Mouse (Mus musculus): Measurements from ENCODE around the gene Mcf2l. TPM values are rescaled to one million over a fixed set of nuclear protein-coding genes. Genes with fewer than 3 reads are reported as not detected.

Gene Mcf2l
- polyA plus RNA-seq, 1 experiment from 2014 or later, result 163 TPM

- Histone ChIP-seq H3K4me2 (ENCODE audit: low read length) (no peak overlapping the region), H3K27ac (ENCODE audit: low read length) (no peak overlapping the region), H3K27me3 (replicated peaks; ENCODE audit: control insufficient read depth, insufficient read depth, low read length) (no peaks in the 10 kb centered on the region), H3K9me3 (ENCODE audit: control insufficient read depth, low read length) (no peaks in the 10 kb centered on the region), H3K9ac (replicated peaks; ENCODE audit: low read depth, low read length) (no peak overlapping the region), H3K4me3 (replicated peaks; ENCODE audit: low read length) (no peak overlapping the region), H3K36me3 (ENCODE audit: control insufficient read depth, insufficient read depth) (peaks cover 4% of the 10 kb centered on the region), H3K4me1 (replicated peaks; ENCODE audit: control insufficient read depth, insufficient read depth, low read length) (no peaks in the 10 kb centered on the region)
- no peak for ATAC-seq
- WGBS, result 71% methylated on average over 8 of the region's 8 CpGs
These were observed 114.0 kb downstream of the Mcf2l start for GRCm38 (mm10) chr8:12987571-12987970.

GRCm38 (mm10) chr8:12988722-12989430, 115.3 kb downstream of the Mcf2l start:
- H3K27ac ChIP-seq (ENCODE audit: low read length), result no peak overlapping the region
- no peaks in the 10 kb centered on the region for H3K4me1 ChIP-seq (replicated peaks; ENCODE audit: control insufficient read depth, insufficient read depth, low read length)
- 81% methylated on average over 13 of the region's 13 CpGs for WGBS
- no peaks in the 10 kb centered on the region for H3K9me3 ChIP-seq (ENCODE audit: control insufficient read depth, low read length)
- H3K27me3 ChIP-seq (replicated peaks; ENCODE audit: control insufficient read depth, insufficient read depth, low read length), result no peaks in the 10 kb centered on the region
- ATAC-seq, result no peak
- peaks cover 5% of the 10 kb centered on the region for H3K36me3 ChIP-seq (ENCODE audit: control insufficient read depth, insufficient read depth)
- H3K4me2 ChIP-seq (ENCODE audit: low read length), result no peak overlapping the region
- no peak overlapping the region for H3K9ac ChIP-seq (replicated peaks; ENCODE audit: low read depth, low read length)
- no peak overlapping the region for H3K4me3 ChIP-seq (replicated peaks; ENCODE audit: low read length)

- Histone ChIP-seq H3K9me3 (ENCODE audit: control insufficient read depth, low read length) (no peaks in the 10 kb centered on the region), H3K4me3 (replicated peaks; ENCODE audit: low read length) (no peak overlapping the region), H3K27ac (ENCODE audit: low read length) (no peak overlapping the region), H3K36me3 (ENCODE audit: control insufficient read depth, insufficient read depth) (peaks cover 9% of the 10 kb centered on the region), H3K4me1 (replicated peaks; ENCODE audit: control insufficient read depth, insufficient read depth, low read length) (peaks cover 2% of the 10 kb centered on the region; the same call in 1 of the 2 replicates), H3K9ac (replicated peaks; ENCODE audit: low read depth, low read length) (no peak overlapping the region), H3K27me3 (replicated peaks; ENCODE audit: control insufficient read depth, insufficient read depth, low read length) (no peaks in the 10 kb centered on the region), H3K4me2 (ENCODE audit: low read length) (no peak overlapping the region)
- no peak for ATAC-seq
- 83% methylated on average over 10 of the region's 10 CpGs for WGBS
These were observed 117.8 kb downstream of the Mcf2l start for GRCm38 (mm10) chr8:12991411-12991810.

GRCm38 (mm10) chr8:12994468-12994867, 120.9 kb downstream of the Mcf2l start:
- H3K4me3 ChIP-seq (replicated peaks; ENCODE audit: low read length), result no peak overlapping the region
- H3K36me3 ChIP-seq (ENCODE audit: control insufficient read depth, insufficient read depth), result peaks cover 16% of the 10 kb centered on the region
- no peak overlapping the region for H3K27ac ChIP-seq (ENCODE audit: low read length)
- no peaks in the 10 kb centered on the region for H3K27me3 ChIP-seq (replicated peaks; ENCODE audit: control insufficient read depth, insufficient read depth, low read length)
- no peak for ATAC-seq
- 85% methylated on average over 5 of the region's 5 CpGs for WGBS
- no peaks in the 10 kb centered on the region for H3K9me3 ChIP-seq (ENCODE audit: control insufficient read depth, low read length)
- no peak overlapping the region for H3K9ac ChIP-seq (replicated peaks; ENCODE audit: low read depth, low read length)
- peaks cover 2% of the 10 kb centered on the region; the same call in 1 of the 2 replicates for H3K4me1 ChIP-seq (replicated peaks; ENCODE audit: control insufficient read depth, insufficient read depth, low read length)
- no peak overlapping the region for H3K4me2 ChIP-seq (ENCODE audit: low read length)

- H3K27ac ChIP-seq (ENCODE audit: low read length), result no peak overlapping the region
- H3K4me2 ChIP-seq (ENCODE audit: low read length), result no peak overlapping the region
- H3K27me3 ChIP-seq (replicated peaks; ENCODE audit: control insufficient read depth, insufficient read depth, low read length), result no peaks in the 10 kb centered on the region
- H3K9ac ChIP-seq (replicated peaks; ENCODE audit: low read depth, low read length), result no peak overlapping the region
- H3K9me3 ChIP-seq (ENCODE audit: control insufficient read depth, low read length), result no peaks in the 10 kb centered on the region
- H3K36me3 ChIP-seq (ENCODE audit: control insufficient read depth, insufficient read depth), result peaks cover 19% of the 10 kb centered on the region
- peaks cover 2% of the 10 kb centered on the region; the same call in 1 of the 2 replicates for H3K4me1 ChIP-seq (replicated peaks; ENCODE audit: control insufficient read depth, insufficient read depth, low read length)
- ATAC-seq, result no peak
- 40% methylated on average over 5 of the region's 5 CpGs for WGBS
- no peak overlapping the region for H3K4me3 ChIP-seq (replicated peaks; ENCODE audit: low read length)
These were observed 121.9 kb downstream of the Mcf2l start for GRCm38 (mm10) chr8:12995481-12995880.

- ATAC-seq, result no peak
- Histone ChIP-seq H3K27ac (ENCODE audit: low read length) (no peak overlapping the region), H3K9me3 (ENCODE audit: control insufficient read depth, low read length) (no peaks in the 10 kb centered on the region), H3K36me3 (ENCODE audit: control insufficient read depth, insufficient read depth) (peaks cover 33% of the 10 kb centered on the region), H3K4me3 (replicated peaks; ENCODE audit: low read length) (no peak overlapping the region), H3K9ac (replicated peaks; ENCODE audit: low read depth, low read length) (no peak overlapping the region), H3K4me1 (replicated peaks; ENCODE audit: control insufficient read depth, insufficient read depth, low read length) (peaks cover 2% of the 10 kb centered on the region; the same call in 1 of the 2 replicates), H3K27me3 (replicated peaks; ENCODE audit: control insufficient read depth, insufficient read depth, low read length) (no peaks in the 10 kb centered on the region), H3K4me2 (ENCODE audit: low read length) (no peak overlapping the region)
- 74% methylated on average over 8 of the region's 8 CpGs for WGBS
These were observed 123.2 kb downstream of the Mcf2l start for GRCm38 (mm10) chr8:12996831-12997275.

- H3K27me3 ChIP-seq (replicated peaks; ENCODE audit: control insufficient read depth, insufficient read depth, low read length), result no peaks in the 10 kb centered on the region
- H3K4me3 ChIP-seq (replicated peaks; ENCODE audit: low read length), result no peak overlapping the region
- H3K4me1 ChIP-seq (replicated peaks; ENCODE audit: control insufficient read depth, insufficient read depth, low read length), result peaks cover 2% of the 10 kb centered on the region; the same call in 1 of the 2 replicates
- no peak overlapping the region for H3K27ac ChIP-seq (ENCODE audit: low read length)
- H3K36me3 ChIP-seq (ENCODE audit: control insufficient read depth, insufficient read depth), result peaks cover 45% of the 10 kb centered on the region
- no peak overlapping the region for H3K9ac ChIP-seq (replicated peaks; ENCODE audit: low read depth, low read length)
- no peaks in the 10 kb centered on the region for H3K9me3 ChIP-seq (ENCODE audit: control insufficient read depth, low read length)
- WGBS, result 89% methylated on average over 7 of the region's 8 CpGs
- no peak for ATAC-seq
- no peak overlapping the region for H3K4me2 ChIP-seq (ENCODE audit: low read length)
These were observed 124.7 kb downstream of the Mcf2l start for GRCm38 (mm10) chr8:12998331-12998730.

GRCm38 (mm10) chr8:12999793-13000192, 126.2 kb downstream of the Mcf2l start:
- Histone ChIP-seq H3K36me3 (ENCODE audit: control insufficient read depth, insufficient read depth) (peaks cover 51% of the 10 kb centered on the region), H3K4me2 (ENCODE audit: low read length) (no peak overlapping the region), H3K9me3 (ENCODE audit: control insufficient read depth, low read length) (no peaks in the 10 kb centered on the region), H3K4me1 (replicated peaks; ENCODE audit: control insufficient read depth, insufficient read depth, low read length) (peaks cover 2% of the 10 kb centered on the region; the same call in 1 of the 2 replicates), H3K27me3 (replicated peaks; ENCODE audit: control insufficient read depth, insufficient read depth, low read length) (no peaks in the 10 kb centered on the region), H3K9ac (replicated peaks; ENCODE audit: low read depth, low read length) (no peak overlapping the region), H3K27ac (ENCODE audit: low read length) (no peak overlapping the region), H3K4me3 (replicated peaks; ENCODE audit: low read length) (no peak overlapping the region)
- 67% methylated on average over 9 of the region's 9 CpGs for WGBS
- ATAC-seq, result no peak

GRCm38 (mm10) chr8:13007458-13007857, 133.9 kb downstream of the Mcf2l start:
- no peaks in the 10 kb centered on the region for H3K27me3 ChIP-seq (replicated peaks; ENCODE audit: control insufficient read depth, insufficient read depth, low read length)
- no peak overlapping the region for H3K9ac ChIP-seq (replicated peaks; ENCODE audit: low read depth, low read length)
- no peak overlapping the region for H3K4me3 ChIP-seq (replicated peaks; ENCODE audit: low read length)
- H3K9me3 ChIP-seq (ENCODE audit: control insufficient read depth, low read length), result no peaks in the 10 kb centered on the region
- ATAC-seq, result no peak
- no peaks in the 10 kb centered on the region for H3K4me1 ChIP-seq (replicated peaks; ENCODE audit: control insufficient read depth, insufficient read depth, low read length)
- H3K4me2 ChIP-seq (ENCODE audit: low read length), result no peak overlapping the region
- peaks cover 79% of the 10 kb centered on the region for H3K36me3 ChIP-seq (ENCODE audit: control insufficient read depth, insufficient read depth)
- 91% methylated on average over 4 of the region's 4 CpGs for WGBS
- no peak overlapping the region for H3K27ac ChIP-seq (ENCODE audit: low read length)

All from forebrain, embryonic 16.5 days (tissue).